13 mouse cellular contexts compared by ENCODE assay signal in the genomic region with DNA sequence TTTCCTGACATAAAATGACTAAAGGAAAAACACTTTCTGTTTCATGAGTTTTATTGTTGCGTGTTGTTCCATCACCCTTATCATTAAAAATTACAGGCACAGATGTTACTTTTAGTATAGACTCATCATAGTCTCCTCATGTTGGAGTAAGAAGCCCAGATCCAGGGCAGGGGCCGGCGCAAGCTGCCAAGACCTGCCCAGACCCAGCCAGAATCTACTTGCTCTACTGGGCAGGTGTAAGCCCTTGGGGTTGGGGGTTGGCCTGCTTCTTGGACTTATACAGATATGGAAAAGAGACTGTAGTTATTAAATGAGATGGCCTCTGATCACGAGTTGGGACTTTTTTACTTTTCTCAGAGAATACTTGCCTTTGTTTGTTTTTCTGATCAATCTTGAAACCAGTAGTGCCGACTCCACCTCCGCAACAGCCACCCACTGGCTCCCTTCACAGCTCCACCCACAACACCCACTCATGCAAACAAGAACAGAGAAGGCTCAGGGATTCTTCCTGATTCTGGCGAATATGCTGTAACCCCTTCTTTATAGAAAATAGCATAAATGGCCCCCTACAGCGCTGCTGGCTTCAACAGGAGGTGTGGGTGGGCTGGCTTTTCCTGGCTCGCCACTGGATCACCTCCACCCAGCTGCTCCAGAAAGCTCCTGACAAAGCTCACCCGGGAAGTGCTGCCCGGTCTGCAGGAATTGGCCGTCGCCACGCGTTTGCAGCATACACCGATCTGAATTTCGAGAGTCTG.
DNase-seq lines count a peak whose midpoint lies in the region; ATAC-seq and TF ChIP-seq lines count a peak whose summit lies in the region.
"Had no signal": no experiment of that assay in that cellular context is flagged by ENCODE, and none has a peak within 500 bp of the region (broad histone marks: within the 10 kb centered on the region; RNA-seq: fewer than 3 reads in every experiment).

No protein-coding gene starts in this region.

- no peak overlapping the region for H3K4me3 ChIP-seq in lung, embryonic 16.5 days (ENCODE audit: low read length)
- H3K4me3 ChIP-seq in intestine, embryonic 16.5 days (ENCODE audit: low read length), result no peak overlapping the region
- H3K4me3 ChIP-seq in stomach, embryonic 15.5 days (replicated peaks), result 0 out of 2 replicates have a peak overlapping the region, but pooled peaks have one; percentile 5
- H3K4me3 ChIP-seq in gastrocnemius, adult 2 months, result no peak overlapping the region
- H3K4me3 ChIP-seq: heart, embryonic 15.5 days had no signal

- no peaks in the 10 kb centered on the region for H3K36me3 ChIP-seq in lung, embryonic 16.5 days (ENCODE audit: control insufficient read depth, insufficient read depth, low read length)
- no peaks in the 10 kb centered on the region for H3K36me3 ChIP-seq in intestine, embryonic 16.5 days (ENCODE audit: control insufficient read depth, insufficient read depth, low read length)
- H3K36me3 ChIP-seq in stomach, embryonic 15.5 days, result no peaks in the 10 kb centered on the region
- H3K36me3 ChIP-seq: heart, embryonic 15.5 days had no signal

- H3K27me3 ChIP-seq in lung, embryonic 16.5 days (ENCODE audit: control insufficient read depth, insufficient read depth, low read depth, low read length), result no peaks in the 10 kb centered on the region
- no peaks in the 10 kb centered on the region for H3K27me3 ChIP-seq in intestine, embryonic 16.5 days (replicated peaks; ENCODE audit: control insufficient read depth, insufficient read depth, low read length)
- no peaks in the 10 kb centered on the region for H3K27me3 ChIP-seq in stomach, embryonic 15.5 days (replicated peaks)
- H3K27me3 ChIP-seq: heart, embryonic 15.5 days had no signal

- no peaks in the 10 kb centered on the region for H3K9me3 ChIP-seq in lung, embryonic 16.5 days (ENCODE audit: control insufficient read depth, low read length)
- H3K9me3 ChIP-seq in intestine, embryonic 16.5 days (ENCODE audit: control insufficient read depth, low read length), result no peaks in the 10 kb centered on the region
- H3K9me3 ChIP-seq in stomach, embryonic 15.5 days, result no peaks in the 10 kb centered on the region
- H3K9me3 ChIP-seq: heart, embryonic 15.5 days had no signal

- peak; percentile 76 to 79 for DNase-seq in cerebellum, postnatal 10 days
- DNase-seq in cerebellum, adult 11-12 months, result no peak
- no peak for DNase-seq in lung, postnatal 36 days
- no peak for DNase-seq in gastrocnemius, adult 2 months
- DNase-seq in urinary bladder, postnatal 36 days (ENCODE audit: low spot score in 2 of 2), result no peak
- DNase-seq: B cell, adult 2 months; kidney, adult 2 months; lung, postnatal 14 days; right cerebral cortex, postnatal 4 days had no signal

- 0 out of 2 replicates have a peak, but pooled peaks cover 5% of the 10 kb centered on the region for H3K4me1 ChIP-seq in lung, embryonic 16.5 days (replicated peaks; ENCODE audit: control insufficient read depth, insufficient read depth, low read length)
- no peaks in the 10 kb centered on the region; the same call in 1 of the 2 replicates for H3K4me1 ChIP-seq in intestine, embryonic 16.5 days (ENCODE audit: control insufficient read depth, insufficient read depth, low read length)
- no peaks in the 10 kb centered on the region for H3K4me1 ChIP-seq in stomach, embryonic 15.5 days

- H3K4me2 ChIP-seq in lung, embryonic 16.5 days (ENCODE audit: low read depth, low read length), result peak overlapping the region; percentile 25; the same call in 1 of the 2 replicates
- peak overlapping the region; percentile 19; the same call in 1 of the 2 replicates for H3K4me2 ChIP-seq in intestine, embryonic 16.5 days (ENCODE audit: low read depth, low read length)
- H3K4me2 ChIP-seq in stomach, embryonic 15.5 days, result peak overlapping the region; percentile 45
- H3K4me2 ChIP-seq: heart, embryonic 15.5 days had no signal

- WGBS in lung, embryonic 16.5 days, result 37% methylated on average over 17 of the region's 17 CpGs
- 43% methylated on average over 17 of the region's 17 CpGs for WGBS in intestine, embryonic 16.5 days
- 50% methylated on average over 17 of the region's 17 CpGs for WGBS in stomach, embryonic 15.5 days

- H3K9ac ChIP-seq in lung, embryonic 16.5 days (ENCODE audit: low read length), result no peak overlapping the region
- 0 out of 2 replicates have a peak overlapping the region, but pooled peaks have one; percentile 9 for H3K9ac ChIP-seq in intestine, embryonic 16.5 days (ENCODE audit: low read depth, low read length)
- no peak overlapping the region for H3K9ac ChIP-seq in stomach, embryonic 15.5 days
- H3K9ac ChIP-seq: heart, embryonic 15.5 days had no signal

- no peak for TF ChIP-seq CTCF in gastrocnemius, adult 2 months (IDR thresholded peaks at IDR 0.05)

- intact Hi-C loops in gastrocnemius, adult 2 months (cut with DNase I), result no loop called here

- H3K27ac ChIP-seq in lung, embryonic 16.5 days (ENCODE audit: low read length), result no peak overlapping the region
- no peak overlapping the region for H3K27ac ChIP-seq in intestine, embryonic 16.5 days (ENCODE audit: low read length)
- H3K27ac ChIP-seq in stomach, embryonic 15.5 days, result no peak overlapping the region
- H3K27ac ChIP-seq in gastrocnemius, adult 2 months, result no peak overlapping the region
- H3K27ac ChIP-seq: heart, embryonic 15.5 days had no signal

- ATAC-seq in lung, embryonic 16.5 days (ENCODE audit: low read depth), result no peak
- ATAC-seq in intestine, embryonic 16.5 days, result 0 out of 2 replicates have a peak, but pooled peaks have one; percentile 36
- ATAC-seq in stomach, embryonic 15.5 days (ENCODE audit: insufficient read depth, low FRiP score, low read depth), result no peak

Comparison
In these comparisons a context has a peak if more than half of its experiments do, and no peak if none do; other contexts are left out.
1. DNase-seq: peak in cerebellum, postnatal 10 days (2 of 2); none in cerebellum, adult 11-12 months (single experiment), lung, postnatal 36 days (single experiment), gastrocnemius, adult 2 months (single experiment) and urinary bladder, postnatal 36 days (0 of 2).
2. Peak in every context shown above with its lines, with median percentiles within 50 percentile points of each other: H3K4me2 ChIP-seq.